Mouse (Mus musculus) CH12.LX (cell line): ENCODE measurements around the gene Eya4. TPM values are rescaled to one million over a fixed set of nuclear protein-coding genes. Genes with fewer than 3 reads are reported as not detected.

ENCODE experiments used
- DNase-seq: peaks from one replicate; pipeline ENCODE4 v3.0.0-alpha.2; 2013; ENCODE audit errors: extremely low read depth
- H3K27ac ChIP-seq: 2 replicates; pipeline ENCODE4 v1.5.1; 2012; ENCODE audit warnings: low read depth, mild to moderate bottlenecking, control low read depth, moderate library complexity; ENCODE audit not compliant: insufficient read depth
- H3K27me3 ChIP-seq: replicated peaks from 2 replicates; pipeline ENCODE3; 2012; ENCODE audit warnings: inconsistent platforms
- H3K36me3 ChIP-seq, 2 experiments: replicated peaks in 1 of 2; 2 replicates each; pipeline versions ENCODE3 to v1.6.1; 2012; ENCODE audit warnings: inconsistent platforms in 1 of 2, low read length in 1 of 2, mild to moderate bottlenecking in 1 of 2, mixed read lengths in 1 of 2, moderate library complexity in 1 of 2; ENCODE audit not compliant: control insufficient read depth in 1 of 2, insufficient read depth in 1 of 2
- H3K4me1 ChIP-seq, 2 experiments: 2 replicates each; pipeline ENCODE4 v1.6.1; 2012; ENCODE audit warnings: inconsistent platforms in 1 of 2, moderate library complexity in 1 of 2; ENCODE audit not compliant: insufficient read depth in 2 of 2, control insufficient read depth in 1 of 2
- H3K4me2 ChIP-seq: 2 replicates; pipeline ENCODE4 v1.6.1; 2012; ENCODE audit warnings: low read depth, mild to moderate bottlenecking, control low read depth; ENCODE audit not compliant: poor library complexity, insufficient read depth, severe bottlenecking
- H3K4me3 ChIP-seq, 3 experiments: fragments of 150-350 bp in 1 of 3; sonication (generic) in 1 of 3; replicated peaks in 1 of 3; 2 replicates each; pipeline versions ENCODE3 to v1.5.1; 2011 to 2012; ENCODE audit warnings: low read depth in 2 of 3, low read length in 2 of 3, mild to moderate bottlenecking in 2 of 3, moderate library complexity in 2 of 3, control low read depth in 1 of 3, improper control_type of control experiment in 1 of 3, inconsistent platforms in 1 of 3, mixed read lengths in 1 of 3; ENCODE audit not compliant: poor library complexity in 1 of 3
- H3K79me2 ChIP-seq: replicated peaks from 2 replicates; pipeline ENCODE4 v1.6.1; 2012; ENCODE audit warnings: mild to moderate bottlenecking, moderate library complexity; ENCODE audit not compliant: control insufficient read depth, poor library complexity, insufficient read depth, severe bottlenecking; ENCODE audit errors: extremely low read depth
- H3K9ac ChIP-seq: 2 replicates; pipeline ENCODE4 v1.6.1; 2012; ENCODE audit warnings: low read depth, mild to moderate bottlenecking, control low read depth, moderate library complexity; ENCODE audit not compliant: insufficient read depth
- H3K9me3 ChIP-seq: replicated peaks from 2 replicates; pipeline ENCODE3; 2012; ENCODE audit warnings: low read length, inconsistent platforms, mixed read lengths
- BHLHE40 ChIP-seq: IDR thresholded peaks from 2 replicates; pipeline ENCODE4 v1.6.1; 2011; ENCODE audit warnings: mild to moderate bottlenecking, low read depth, low read length, improper control_type of control experiment
- CHD2 ChIP-seq: IDR thresholded peaks from 2 replicates; pipeline ENCODE4 v1.6.1; 2011; ENCODE audit warnings: low read length, improper control_type of control experiment
- CTCF ChIP-seq, 2 experiments: IDR thresholded peaks in 1 of 2; conservative IDR thresholded peaks in 1 of 2; 2 replicates each; pipeline ENCODE4 v1.5.1; 2011 to 2012; ENCODE audit warnings: low read depth in 2 of 2, low read length in 2 of 2, improper control_type of control experiment in 1 of 2, inconsistent platforms in 1 of 2, mild to moderate bottlenecking in 1 of 2, moderate library complexity in 1 of 2
- ETS1 ChIP-seq: conservative IDR thresholded peaks from 2 replicates; pipeline ENCODE4 v1.6.1; 2012; ENCODE audit warnings: low read depth, mild to moderate bottlenecking, inconsistent platforms, low read length, improper control_type of control experiment, moderate library complexity
- IRF4 ChIP-seq: IDR thresholded peaks from 2 replicates; pipeline ENCODE4 v1.6.1; 2014; ENCODE audit warnings: low read depth, mild to moderate bottlenecking, inconsistent platforms, low read length, improper control_type of control experiment
- JUND ChIP-seq: conservative IDR thresholded peaks from 2 replicates; pipeline ENCODE4 v1.6.1; 2011; ENCODE audit warnings: low read depth, low read length, improper control_type of control experiment
- KAT2A ChIP-seq: IDR thresholded peaks from 2 replicates; pipeline ENCODE4 v1.6.1; 2012; ENCODE audit warnings: low read length, improper control_type of control experiment, inconsistent platforms; ENCODE audit not compliant: insufficient replicate concordance
- MAX ChIP-seq: IDR thresholded peaks from 2 replicates; pipeline ENCODE4 v1.6.1; 2011; ENCODE audit warnings: low read length, improper control_type of control experiment
- MEF2A ChIP-seq: IDR thresholded peaks from 2 replicates; pipeline ENCODE4 v1.6.1; 2014; ENCODE audit warnings: low read depth, mild to moderate bottlenecking, inconsistent platforms, low read length, improper control_type of control experiment, borderline replicate concordance
- MYC ChIP-seq: IDR thresholded peaks from 2 replicates; pipeline ENCODE4 v1.6.1; 2011; ENCODE audit warnings: low read depth, mild to moderate bottlenecking, improper control_type of control experiment, low read length
- NELFE ChIP-seq: IDR thresholded peaks from 2 replicates; pipeline ENCODE4 v1.6.1; 2011; ENCODE audit warnings: low read depth, low read length, improper control_type of control experiment
- NRF1 ChIP-seq: IDR thresholded peaks from 2 replicates; pipeline ENCODE4 v1.6.1; 2014; ENCODE audit warnings: low read depth, mild to moderate bottlenecking, inconsistent platforms, low read length, improper control_type of control experiment, moderate library complexity
- PAX5 ChIP-seq: IDR thresholded peaks from 2 replicates; pipeline ENCODE4 v1.6.1; 2012; ENCODE audit warnings: low read length, inconsistent platforms, mixed read lengths
- POLR2AphosphoS2 ChIP-seq: IDR thresholded peaks from 2 replicates; pipeline ENCODE4 v1.6.1; 2011; ENCODE audit warnings: low read depth, low read length, improper control_type of control experiment
- RCOR1 ChIP-seq: conservative IDR thresholded peaks from 2 replicates; pipeline ENCODE4 v1.6.1; 2012; ENCODE audit warnings: low read depth, mild to moderate bottlenecking, inconsistent platforms, low read length, improper control_type of control experiment
- TBP ChIP-seq: conservative IDR thresholded peaks from 2 replicates; pipeline ENCODE4 v1.6.1; 2011; ENCODE audit warnings: low read depth, low read length, improper control_type of control experiment
- USF1 ChIP-seq: IDR thresholded peaks from 2 replicates; pipeline ENCODE4 v1.6.1; 2014; ENCODE audit warnings: low read depth, mild to moderate bottlenecking, inconsistent platforms, low read length, improper control_type of control experiment
- USF2 ChIP-seq: conservative IDR thresholded peaks from 2 replicates; pipeline ENCODE4 v1.6.1; 2011; ENCODE audit warnings: low read depth, low read length, improper control_type of control experiment
- ZMIZ1 ChIP-seq: IDR thresholded peaks from 2 replicates; pipeline ENCODE4 v1.6.1; 2012; ENCODE audit warnings: low read depth, mild to moderate bottlenecking, inconsistent platforms, low read length, improper control_type of control experiment
- ZNF384 ChIP-seq: IDR thresholded peaks from 2 replicates; pipeline ENCODE4 v1.6.1; 2012; ENCODE audit warnings: low read depth, low read length, improper control_type of control experiment, inconsistent platforms
- dilution Hi-C: fragments of 300-500 bp; cut with MboI; formaldehyde crosslinking; loops from 2 replicates; pipeline ENCODE4 v1.14.3; 2020; ENCODE audit warnings: low sequenced_read_pairs; ENCODE audit not compliant: extremely low pct_unique_long_range_greater_than_20kb, extremely low pct_ligation_motif_present
- in situ Hi-C: fragments of 300-500 bp; cut with MboI; formaldehyde crosslinking; loops from 3 replicates; pipeline ENCODE4 v1.14.3; 2019; ENCODE audit warnings: low sequenced_read_pairs, low pct_ligation_motif_present, low pct_unique_long_range_greater_than_20kb, mixed read lengths
- polyA plus RNA-seq: library from polyadenylated mRNA; unstranded; fragments of >175 nt; gene quantifications from 2 replicates; pipeline ENCODE4 v1.2.1, GENCODE M21; 2012; ENCODE audit warnings: low read depth; ENCODE audit not compliant: insufficient read length
- total RNA-seq, 2 experiments: library from RNA; depleted of rRNA; stranded (reverse); fragments of 300-350 nt in 1 of 2; fragments of >200 nt in 1 of 2; gene quantifications; 2 replicates each; pipeline ENCODE4 v1.2.3; 2012 to 2014

The Eya4 gene
- total and polyA plus RNA-seq, 3 experiments = 0.05 to 0.10 TPM; not detected in 1

DNA sequence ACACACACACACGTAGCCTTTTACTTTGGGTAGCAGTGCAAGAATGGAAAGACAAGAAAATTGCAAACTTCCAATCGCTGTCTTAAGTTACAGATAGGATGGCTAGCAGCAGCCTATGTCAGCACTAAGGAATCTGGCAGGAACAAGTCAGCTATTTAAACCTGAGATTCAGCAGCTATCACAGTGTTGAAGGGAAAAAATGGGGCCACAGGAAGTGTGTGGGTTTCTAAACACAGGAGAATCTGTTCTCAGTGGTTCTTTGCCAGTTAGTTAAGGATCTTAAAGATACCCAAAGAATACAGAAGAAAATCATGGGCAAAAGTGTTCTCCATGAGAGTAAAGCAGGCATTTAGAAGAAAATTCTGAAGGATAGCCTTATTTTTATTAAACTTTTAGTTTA lies 206.0 kb downstream of the Eya4 start:
- H3K4me2 ChIP-seq = no peak overlapping the region
- H3K4me3 ChIP-seq = no peak overlapping the region
- no peaks in the 10 kb centered on the region for H3K36me3 ChIP-seq
- DNase-seq = no peak
- no peaks in the 10 kb centered on the region for H3K27me3 ChIP-seq
- in situ Hi-C loops = loop anchor here (25.0 kb wide), 1 partner anchor 468 kb away; no protein-coding TSS in a partner anchor
- TF ChIP-seq USF2 (no peak), USF1 (no peak), KAT2A (no peak), MYC (no peak), NELFE (no peak), RCOR1 (no peak), NRF1 (no peak), BHLHE40 (no peak), POLR2AphosphoS2 (no peak), TBP (no peak), ZNF384 (no peak)
- no peaks in the 10 kb centered on the region for H3K9me3 ChIP-seq
- dilution Hi-C loops = no loop called here
- peaks cover 0 to 5% of the 10 kb centered on the region in 2 experiments; a peak in 1 of 4 replicates for H3K4me1 ChIP-seq
- no peaks in the 10 kb centered on the region for H3K79me2 ChIP-seq
- no peak overlapping the region for H3K27ac ChIP-seq
- no peak overlapping the region for H3K9ac ChIP-seq

DNA sequence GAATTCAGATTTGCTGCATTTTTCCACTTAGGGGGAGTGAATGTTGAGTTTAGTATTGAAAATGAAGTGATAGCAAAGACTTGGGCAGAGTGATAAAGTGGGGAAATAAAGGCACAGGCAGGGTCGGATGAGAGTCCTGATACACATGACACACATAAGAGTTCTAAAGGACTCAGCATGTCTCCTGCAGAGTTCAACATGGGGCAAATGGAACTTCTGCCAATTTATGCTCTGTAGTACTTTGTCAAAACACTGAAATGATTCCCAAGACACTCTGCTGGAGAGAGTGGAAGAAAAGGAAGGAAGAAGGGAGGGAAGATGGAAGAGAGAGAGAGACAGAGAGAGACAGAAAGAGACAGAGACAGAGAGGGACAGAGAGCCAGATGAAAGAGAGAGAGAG lies 222.6 kb downstream of the Eya4 start:
- TF ChIP-seq JUND (no peak), CTCF (conservative IDR thresholded peaks at IDR 0.05 in 1 of 2, IDR thresholded peaks at IDR 0.05 in 1 of 2; ENCODE audit: low read depth in 2 of 2, low read length in 2 of 2) (no peak), PAX5 (no peak), ZMIZ1 (no peak), CHD2 (no peak), USF1 (no peak), NELFE (no peak), TBP (no peak), MAX (no peak), NRF1 (no peak), IRF4 (no peak), MEF2A (no peak), ETS1 (no peak)
- Histone ChIP-seq H3K27ac (no peak overlapping the region), H3K4me1 (no peaks in the 10 kb centered on the region), H3K9me3 (no peaks in the 10 kb centered on the region), H3K79me2 (no peaks in the 10 kb centered on the region), H3K4me3 (no peak overlapping the region), H3K27me3 (no peaks in the 10 kb centered on the region), H3K4me2 (no peak overlapping the region), H3K9ac (no peak overlapping the region), H3K36me3 (no peaks in the 10 kb centered on the region)
- no peak for DNase-seq
- dilution Hi-C loops (no loop called here), in situ Hi-C loops (loop anchor here (25.0 kb wide), 1 partner anchor 484 kb away; no protein-coding TSS in a partner anchor)
